Mouse (Mus musculus): ENCODE results near the gene Frzb. TPM values are rescaled to one million over a fixed set of nuclear protein-coding genes. Genes with fewer than 3 reads are reported as not detected.

Frzb gene
- polyA plus RNA-seq, 1 experiment from 2014 or later, result 1.5 TPM

GRCm38 (mm10) chr2:80434783-80435572 lies 12.4 kb downstream of the Frzb start:
- H3K27me3 ChIP-seq (ENCODE audit: control insufficient read depth, insufficient read depth, low read depth, low read length), result no peaks in the 10 kb centered on the region
- H3K4me2 ChIP-seq (ENCODE audit: low read depth, low read length), result no peak overlapping the region
- H3K9me3 ChIP-seq (ENCODE audit: control insufficient read depth, low read length), result no peaks in the 10 kb centered on the region
- no peaks in the 10 kb centered on the region for H3K4me1 ChIP-seq (replicated peaks; ENCODE audit: control insufficient read depth, insufficient read depth, low read length)
- no peak for ATAC-seq (ENCODE audit: low read depth)
- no peaks in the 10 kb centered on the region for H3K36me3 ChIP-seq (ENCODE audit: control insufficient read depth, insufficient read depth, low read length)
- WGBS, result 49% methylated on average over 11 of the region's 11 CpGs
- no peak overlapping the region for H3K9ac ChIP-seq (ENCODE audit: low read length)
- no peak overlapping the region for H3K27ac ChIP-seq (ENCODE audit: low read length)
- no peak overlapping the region for H3K4me3 ChIP-seq (ENCODE audit: low read length)

GRCm38 (mm10) chr2:80433254-80433876 lies 14.1 kb downstream of the Frzb start:
- H3K27ac ChIP-seq (ENCODE audit: low read length), result no peak overlapping the region
- no peaks in the 10 kb centered on the region for H3K4me1 ChIP-seq (replicated peaks; ENCODE audit: control insufficient read depth, insufficient read depth, low read length)
- H3K9ac ChIP-seq (ENCODE audit: low read length), result no peak overlapping the region
- no peak overlapping the region for H3K4me3 ChIP-seq (ENCODE audit: low read length)
- WGBS, result 62% methylated on average over 6 of the region's 6 CpGs
- no peaks in the 10 kb centered on the region for H3K9me3 ChIP-seq (ENCODE audit: control insufficient read depth, low read length)
- no peaks in the 10 kb centered on the region for H3K27me3 ChIP-seq (ENCODE audit: control insufficient read depth, insufficient read depth, low read depth, low read length)
- no peak for ATAC-seq (ENCODE audit: low read depth)
- H3K4me2 ChIP-seq (ENCODE audit: low read depth, low read length), result no peak overlapping the region
- no peaks in the 10 kb centered on the region for H3K36me3 ChIP-seq (ENCODE audit: control insufficient read depth, insufficient read depth, low read length)

- no peak overlapping the region for H3K4me3 ChIP-seq (ENCODE audit: low read length)
- H3K27me3 ChIP-seq (ENCODE audit: control insufficient read depth, insufficient read depth, low read depth, low read length), result no peaks in the 10 kb centered on the region
- WGBS, result 23% methylated on average over 1 of the region's 1 CpGs
- no peaks in the 10 kb centered on the region for H3K4me1 ChIP-seq (replicated peaks; ENCODE audit: control insufficient read depth, insufficient read depth, low read length)
- H3K27ac ChIP-seq (ENCODE audit: low read length), result no peak overlapping the region
- no peak overlapping the region for H3K9ac ChIP-seq (ENCODE audit: low read length)
- H3K36me3 ChIP-seq (ENCODE audit: control insufficient read depth, insufficient read depth, low read length), result no peaks in the 10 kb centered on the region
- no peaks in the 10 kb centered on the region for H3K9me3 ChIP-seq (ENCODE audit: control insufficient read depth, low read length)
- no peak for ATAC-seq (ENCODE audit: low read depth)
- no peak overlapping the region for H3K4me2 ChIP-seq (ENCODE audit: low read depth, low read length)
Observed at GRCm38 (mm10) chr2:80430357-80431053, 16.9 kb downstream of the Frzb start.

GRCm38 (mm10) chr2:80423116-80423515 lies 24.3 kb downstream of the Frzb start:
- WGBS, result 92% methylated on average over 5 of the region's 5 CpGs

GRCm38 (mm10) chr2:80421990-80422389 lies 25.4 kb downstream of the Frzb start:
- ATAC-seq (ENCODE audit: low read depth), result no peak
- Histone ChIP-seq H3K4me3 (ENCODE audit: low read length) (no peak overlapping the region), H3K9me3 (ENCODE audit: control insufficient read depth, low read length) (no peaks in the 10 kb centered on the region), H3K9ac (ENCODE audit: low read length) (no peak overlapping the region), H3K27ac (ENCODE audit: low read length) (no peak overlapping the region), H3K4me1 (replicated peaks; ENCODE audit: control insufficient read depth, insufficient read depth, low read length) (no peaks in the 10 kb centered on the region), H3K36me3 (ENCODE audit: control insufficient read depth, insufficient read depth, low read length) (no peaks in the 10 kb centered on the region), H3K27me3 (ENCODE audit: control insufficient read depth, insufficient read depth, low read depth, low read length) (no peaks in the 10 kb centered on the region), H3K4me2 (ENCODE audit: low read depth, low read length) (no peak overlapping the region)
- WGBS, result 50% methylated on average over 1 of the region's 1 CpGs

More at GRCm38 (mm10) chr2:80423116-80423515, 24.3 kb downstream of the Frzb start:
- no peak overlapping the region for H3K27ac ChIP-seq (ENCODE audit: low read length)
- no peaks in the 10 kb centered on the region for H3K27me3 ChIP-seq (ENCODE audit: control insufficient read depth, insufficient read depth, low read depth, low read length)
- H3K9me3 ChIP-seq (ENCODE audit: control insufficient read depth, low read length), result no peaks in the 10 kb centered on the region
- ATAC-seq (ENCODE audit: low read depth), result no peak
- no peaks in the 10 kb centered on the region for H3K36me3 ChIP-seq (ENCODE audit: control insufficient read depth, insufficient read depth, low read length)
- H3K9ac ChIP-seq (ENCODE audit: low read length), result no peak overlapping the region
- no peak overlapping the region for H3K4me3 ChIP-seq (ENCODE audit: low read length)
- no peaks in the 10 kb centered on the region for H3K4me1 ChIP-seq (replicated peaks; ENCODE audit: control insufficient read depth, insufficient read depth, low read length)
- H3K4me2 ChIP-seq (ENCODE audit: low read depth, low read length), result no peak overlapping the region

GRCm38 (mm10) chr2:80416286-80416685 lies 31.1 kb downstream of the Frzb start:
- no peak overlapping the region for H3K4me3 ChIP-seq (ENCODE audit: low read length)
- H3K36me3 ChIP-seq (ENCODE audit: control insufficient read depth, insufficient read depth, low read length), result no peaks in the 10 kb centered on the region
- no peak for ATAC-seq (ENCODE audit: low read depth)
- WGBS, result 81% methylated on average over 6 of the region's 6 CpGs
- H3K9me3 ChIP-seq (ENCODE audit: control insufficient read depth, low read length), result no peaks in the 10 kb centered on the region
- H3K4me2 ChIP-seq (ENCODE audit: low read depth, low read length), result no peak overlapping the region
- H3K9ac ChIP-seq (ENCODE audit: low read length), result no peak overlapping the region
- no peak overlapping the region for H3K27ac ChIP-seq (ENCODE audit: low read length)
- no peaks in the 10 kb centered on the region for H3K27me3 ChIP-seq (ENCODE audit: control insufficient read depth, insufficient read depth, low read depth, low read length)
- H3K4me1 ChIP-seq (replicated peaks; ENCODE audit: control insufficient read depth, insufficient read depth, low read length), result no peaks in the 10 kb centered on the region

GRCm38 (mm10) chr2:80414387-80414786 lies 33.0 kb downstream of the Frzb start:
- no peaks in the 10 kb centered on the region for H3K4me1 ChIP-seq (replicated peaks; ENCODE audit: control insufficient read depth, insufficient read depth, low read length)
- WGBS, result 73% methylated on average over 3 of the region's 3 CpGs
- no peaks in the 10 kb centered on the region for H3K36me3 ChIP-seq (ENCODE audit: control insufficient read depth, insufficient read depth, low read length)
- no peaks in the 10 kb centered on the region for H3K9me3 ChIP-seq (ENCODE audit: control insufficient read depth, low read length)
- H3K27me3 ChIP-seq (ENCODE audit: control insufficient read depth, insufficient read depth, low read depth, low read length), result no peaks in the 10 kb centered on the region
- ATAC-seq (ENCODE audit: low read depth), result no peak
- no peak overlapping the region for H3K9ac ChIP-seq (ENCODE audit: low read length)
- H3K4me3 ChIP-seq (ENCODE audit: low read length), result no peak overlapping the region
- no peak overlapping the region for H3K27ac ChIP-seq (ENCODE audit: low read length)
- H3K4me2 ChIP-seq (ENCODE audit: low read depth, low read length), result no peak overlapping the region

GRCm38 (mm10) chr2:80413124-80413523 lies 34.3 kb downstream of the Frzb start:
- no peaks in the 10 kb centered on the region for H3K9me3 ChIP-seq (ENCODE audit: control insufficient read depth, low read length)
- no peak overlapping the region for H3K27ac ChIP-seq (ENCODE audit: low read length)
- H3K4me3 ChIP-seq (ENCODE audit: low read length), result no peak overlapping the region
- no peaks in the 10 kb centered on the region for H3K27me3 ChIP-seq (ENCODE audit: control insufficient read depth, insufficient read depth, low read depth, low read length)
- ATAC-seq (ENCODE audit: low read depth), result no peak
- H3K36me3 ChIP-seq (ENCODE audit: control insufficient read depth, insufficient read depth, low read length), result no peaks in the 10 kb centered on the region
- H3K4me2 ChIP-seq (ENCODE audit: low read depth, low read length), result no peak overlapping the region
- H3K9ac ChIP-seq (ENCODE audit: low read length), result no peak overlapping the region
- WGBS, result 76% methylated on average over 18 of the region's 18 CpGs
- no peaks in the 10 kb centered on the region for H3K4me1 ChIP-seq (replicated peaks; ENCODE audit: control insufficient read depth, insufficient read depth, low read length)

GRCm38 (mm10) chr2:80409893-80410574 lies 37.4 kb downstream of the Frzb start:
- no peaks in the 10 kb centered on the region for H3K36me3 ChIP-seq (ENCODE audit: control insufficient read depth, insufficient read depth, low read length)
- H3K27me3 ChIP-seq (ENCODE audit: control insufficient read depth, insufficient read depth, low read depth, low read length), result no peaks in the 10 kb centered on the region
- no peak for ATAC-seq (ENCODE audit: low read depth)
- no peak overlapping the region for H3K9ac ChIP-seq (ENCODE audit: low read length)
- no peak overlapping the region for H3K4me3 ChIP-seq (ENCODE audit: low read length)
- WGBS, result 70% methylated on average over 12 of the region's 12 CpGs
- H3K9me3 ChIP-seq (ENCODE audit: control insufficient read depth, low read length), result no peaks in the 10 kb centered on the region
- no peaks in the 10 kb centered on the region for H3K4me1 ChIP-seq (replicated peaks; ENCODE audit: control insufficient read depth, insufficient read depth, low read length)
- no peak overlapping the region for H3K4me2 ChIP-seq (ENCODE audit: low read depth, low read length)
- no peak overlapping the region for H3K27ac ChIP-seq (ENCODE audit: low read length)
